In genomic region chr7:143696140-143696539, GRCm38 (mm10) we compare ENCODE assay signal across 10 mouse cellular contexts. TPM values are rescaled to one million over a fixed set of nuclear protein-coding genes. Genes with fewer than 3 reads are reported as not detected.
DNase-seq lines count a peak whose midpoint lies in the region; ATAC-seq and TF ChIP-seq lines count a peak whose summit lies in the region.
"Had no signal": no experiment of that assay in that cellular context is flagged by ENCODE, and none has a peak within 500 bp of the region (broad histone marks: within the 10 kb centered on the region; RNA-seq: fewer than 3 reads in every experiment).

No protein-coding gene starts in this region.

- peak; percentile 46 to 64 for DNase-seq in cerebellum, postnatal 14 days
- DNase-seq in cerebellum, adult 11-12 months: no peak
- DNase-seq in liver, adult 2 months (ENCODE audit: extremely low read depth, low read depth, low spot score): peak; percentile 44
- DNase-seq in liver, embryonic 11.5 days (ENCODE audit: low spot score): no peak
- peak; percentile 28 for DNase-seq in c-Kit-positive CD71-positive TER-119-negative erythroid progenitor cells, embryonic 14.5 days (ENCODE audit: low read depth)
- DNase-seq in lung, postnatal 10 days: peak; percentile 63
- DNase-seq in frontal cortex, postnatal 36 days (ENCODE audit: low spot score in 2 of 2): no peak
- DNase-seq in urinary bladder, adult 18-20 months (ENCODE audit: low spot score in 2 of 2): no peak
- DNase-seq: liver, embryonic 13.5 days had no signal

- H3K4me3 ChIP-seq in liver, adult 2 months (ENCODE audit: insufficient read depth, low read depth, low read length): no peak overlapping the region
- H3K4me3 ChIP-seq in liver, embryonic 11.5 days (ENCODE audit: low read depth, low read length): no peak overlapping the region
- H3K4me3 ChIP-seq: liver, embryonic 13.5 days had no signal

- H3K27ac ChIP-seq in liver, adult 2 months (replicated peaks; ENCODE audit: insufficient read depth, low read depth, low read length): no peak overlapping the region
- H3K27ac ChIP-seq in liver, embryonic 11.5 days (ENCODE audit: low read depth, low read length): no peak overlapping the region
- H3K27ac ChIP-seq: liver, embryonic 13.5 days had no signal

- H3K4me1 ChIP-seq in liver, adult 2 months (ENCODE audit: control insufficient read depth, insufficient read depth, low read length): no peaks in the 10 kb centered on the region
- H3K4me1 ChIP-seq in liver, embryonic 11.5 days (replicated peaks; ENCODE audit: control insufficient read depth, insufficient read depth, low read length): no peaks in the 10 kb centered on the region
- H3K4me1 ChIP-seq: liver, embryonic 13.5 days had no signal

- no peaks in the 10 kb centered on the region for H3K9me3 ChIP-seq in liver, embryonic 11.5 days (ENCODE audit: control insufficient read depth, low read length)
- H3K9me3 ChIP-seq: liver, embryonic 13.5 days had no signal

- no peak overlapping the region for H3K9ac ChIP-seq in liver, adult 2 months (ENCODE audit: low read depth, low read length)
- no peak overlapping the region for H3K9ac ChIP-seq in liver, embryonic 11.5 days (ENCODE audit: low read depth, low read length)
- H3K9ac ChIP-seq: liver, embryonic 13.5 days had no signal

- H3K79me2 ChIP-seq in liver, adult 2 months (ENCODE audit: control insufficient read depth, insufficient read depth, low read length): no peaks in the 10 kb centered on the region

- H3K4me2 ChIP-seq in liver, embryonic 11.5 days: no peak overlapping the region
- H3K4me2 ChIP-seq: liver, embryonic 13.5 days had no signal

- peak; percentile 34; the same call in 1 of the 2 replicates for TF ChIP-seq CTCF in liver, adult 2 months (IDR thresholded peaks at IDR 0.05; ENCODE audit: low read depth, low read length)

- H3K27me3 ChIP-seq in liver, adult 2 months (ENCODE audit: control insufficient read depth, insufficient read depth, low read length): no peaks in the 10 kb centered on the region
- no peaks in the 10 kb centered on the region for H3K27me3 ChIP-seq in liver, embryonic 11.5 days (replicated peaks; ENCODE audit: control insufficient read depth, insufficient read depth, low read length)
- H3K27me3 ChIP-seq: liver, embryonic 13.5 days had no signal

- no peak for TF ChIP-seq POLR2A in liver, adult 2 months (IDR thresholded peaks at IDR 0.05; ENCODE audit: extremely low read depth, insufficient read depth, low read length)

- WGBS in liver, adult 2 months: 66% methylated on average over 2 of the region's 2 CpGs
- 53% methylated on average over 2 of the region's 2 CpGs for WGBS in liver, embryonic 11.5 days

- no peak for ATAC-seq in liver, embryonic 11.5 days (replicated peaks; ENCODE audit: low FRiP score)

- no peaks in the 10 kb centered on the region; the same call in 1 of the 2 replicates for H3K36me3 ChIP-seq in liver, adult 2 months (ENCODE audit: control insufficient read depth, insufficient read depth, low read length)
- H3K36me3 ChIP-seq in liver, embryonic 11.5 days (ENCODE audit: control insufficient read depth, insufficient read depth, low read length): peaks cover 11% of the 10 kb centered on the region; the same call in 1 of the 2 replicates
- H3K36me3 ChIP-seq: G1E; liver, embryonic 13.5 days had no signal

RNA-seq across cellular contexts. Expression of gene Tnfrsf23, which starts 10.5 kb away (rescaled TPM):
- 0.34 TPM in 1 of 2 replicates, not detected in the other for total RNA-seq in liver, adult 2 months (2014; rRNA removed)
- polyA plus RNA-seq in liver, adult 2 months (2012; rRNA removed): 0.49 and 0.54 TPM in 2 replicates
- 0.17 and 0.34 TPM in 2 replicates for polyA plus RNA-seq in liver, embryonic 11.5 days (2014; fragmentation: Nextera tagmentation; extraction: Ambion mirVana)
- polyA plus RNA-seq: G1E had no signal

RNA-seq across cellular contexts. Expression of gene Tnfrsf22, which starts 46.7 kb away (rescaled TPM):
- 0.37 and 0.40 TPM in 2 replicates for total RNA-seq in liver, adult 2 months (2014; rRNA removed)
- polyA plus RNA-seq in liver, adult 2 months (2012; rRNA removed): 0.68 and 0.93 TPM in 2 replicates
- 2.6 and 3.9 TPM in 2 replicates for polyA plus RNA-seq in liver, embryonic 11.5 days (2014; fragmentation: Nextera tagmentation; extraction: Ambion mirVana)
- polyA plus RNA-seq: G1E had no signal

Comparison
In these comparisons a context has a peak if more than half of its experiments do, and no peak if none do; other contexts are left out.
1. DNase-seq: peak in cerebellum, postnatal 14 days (2 of 2), liver, adult 2 months (single experiment), c-Kit-positive CD71-positive TER-119-negative erythroid progenitor cells, embryonic 14.5 days (single experiment) and lung, postnatal 10 days (single experiment); none in cerebellum, adult 11-12 months (single experiment), liver, embryonic 11.5 days (single experiment), frontal cortex, postnatal 36 days (0 of 2) and urinary bladder, adult 18-20 months (0 of 2).